Comparison of ENCODE assay signal across 35 mouse cellular contexts in genomic region chr11:103686706-103687105, GRCm38 (mm10). TPM values are rescaled to one million over a fixed set of nuclear protein-coding genes. Genes with fewer than 3 reads are reported as not detected.
DNase-seq lines count a peak whose midpoint lies in the region; ATAC-seq and TF ChIP-seq lines count a peak whose summit lies in the region.
"Had no signal": no experiment of that assay in that cellular context is flagged by ENCODE, and none has a peak within 500 bp of the region (broad histone marks: within the 10 kb centered on the region; RNA-seq: fewer than 3 reads in every experiment).

No protein-coding gene starts in this region.

- no peak overlapping the region for H3ac ChIP-seq in myocyte (ENCODE audit: control insufficient read depth, insufficient read length)

- H3K9ac ChIP-seq in kidney, embryonic 16.5 days (replicated peaks; ENCODE audit: low read length): no peak overlapping the region
- H3K9ac ChIP-seq: forebrain, embryonic 15.5 days; hindbrain, embryonic 14.5 days; limb, embryonic 12.5 days; midbrain, embryonic 13.5 days; neural tube, embryonic 12.5 days had no signal

- peaks cover 35% of the 10 kb centered on the region for H3K79me2 ChIP-seq in myocyte (ENCODE audit: control insufficient read depth, insufficient read depth)

- ATAC-seq in kidney, embryonic 16.5 days (ENCODE audit: low FRiP score, low TSS enrichment): no peak
- ATAC-seq in common myeloid progenitor, adult 5-6 weeks (replicated peaks; ENCODE audit: low read depth, poor library complexity, severe bottlenecking): peak; percentile 27
- ATAC-seq: forebrain, embryonic 15.5 days; midbrain, embryonic 13.5 days; Patski had no signal

- H3K4me1 ChIP-seq in kidney, embryonic 16.5 days (ENCODE audit: insufficient read depth, low read length): peaks cover 12% of the 10 kb centered on the region; the same call in 1 of the 2 replicates
- H3K4me1 ChIP-seq: limb, embryonic 12.5 days; neural tube, embryonic 12.5 days had no signal

- intact Hi-C loops in gastrocnemius, adult 2 months (cut with DNase I): no loop called here

- peaks cover 43% of the 10 kb centered on the region for H3K36me3 ChIP-seq in kidney, embryonic 16.5 days (ENCODE audit: insufficient read depth, low read length)
- peaks cover 28% of the 10 kb centered on the region for H3K36me3 ChIP-seq in myocyte (ENCODE audit: control insufficient read depth, insufficient read depth)

- peak overlapping the region; percentile 12; the same call in 1 of the 2 replicates for H3K27ac ChIP-seq in gastrocnemius, adult 2 months
- peak overlapping the region; percentile 61 for H3K27ac ChIP-seq in kidney, embryonic 16.5 days (ENCODE audit: low read length)
- H3K27ac ChIP-seq: hindbrain, embryonic 14.5 days; limb, embryonic 12.5 days; midbrain, embryonic 13.5 days; neural tube, embryonic 12.5 days had no signal

- H3K9me3 ChIP-seq in kidney, embryonic 16.5 days (ENCODE audit: low read length): no peaks in the 10 kb centered on the region
- H3K9me3 ChIP-seq: forebrain, embryonic 15.5 days; G1E; limb, embryonic 12.5 days; megakaryocyte, embryonic 14.5 days; midbrain, embryonic 13.5 days; neural tube, embryonic 12.5 days had no signal

- no peak for DNase-seq in gastrocnemius, adult 2 months
- no peak for DNase-seq in gastrocnemius, postnatal 25 days
- DNase-seq in kidney, adult 8-10 months: no peak
- no peak for DNase-seq in cerebellum, adult 11-12 months
- DNase-seq in layer of hippocampus, postnatal 25 days (ENCODE audit: extremely low spot score in 1 of 2, low spot score in 1 of 2): no peak
- DNase-seq: cerebellum, adult 2 months; cerebellum, postnatal 25 days; embryo, embryonic 11 days; kidney, postnatal 10 days; lung, adult 18-20 months; lung, postnatal 14 days; right cerebral cortex, postnatal 14 days; spleen, adult 18-20 months; thymus, postnatal 25 days had no signal

- no peak for TF ChIP-seq POLR2A in myocyte (IDR thresholded peaks at IDR 0.05; ENCODE audit: insufficient read length, low read depth)

- H3K4me3 ChIP-seq in gastrocnemius, adult 2 months: no peak overlapping the region
- H3K4me3 ChIP-seq in kidney, embryonic 16.5 days (ENCODE audit: low read length): no peak overlapping the region
- H3K4me3 ChIP-seq in myocyte: no peak overlapping the region
- H3K4me3 ChIP-seq: forebrain, embryonic 15.5 days; limb, embryonic 12.5 days; megakaryocyte, embryonic 14.5 days; midbrain, embryonic 13.5 days; neural tube, embryonic 12.5 days had no signal

- H3K27me3 ChIP-seq in kidney, embryonic 16.5 days (ENCODE audit: insufficient read depth, low read length): no peaks in the 10 kb centered on the region
- H3K27me3 ChIP-seq in myocyte (ENCODE audit: control insufficient read depth, insufficient read depth, insufficient read length): no peaks in the 10 kb centered on the region
- H3K27me3 ChIP-seq: CH12.LX; forebrain, embryonic 15.5 days; limb, embryonic 12.5 days; megakaryocyte, embryonic 14.5 days; midbrain, embryonic 13.5 days; neural tube, embryonic 12.5 days; Patski had no signal

- 62% methylated on average over 6 of the region's 6 CpGs for WGBS in kidney, embryonic 16.5 days

- no peak overlapping the region for H3K4me2 ChIP-seq in kidney, embryonic 16.5 days (replicated peaks; ENCODE audit: low read depth, low read length)
- peak overlapping the region; percentile 56 for H3K4me2 ChIP-seq in myocyte (ENCODE audit: low read depth)
- H3K4me2 ChIP-seq: forebrain, embryonic 15.5 days; hindbrain, embryonic 14.5 days; limb, embryonic 12.5 days; liver, embryonic 11.5 days; midbrain, embryonic 13.5 days; neural tube, embryonic 12.5 days had no signal

- no peak for TF ChIP-seq CTCF in gastrocnemius, adult 2 months (IDR thresholded peaks at IDR 0.05)

TF ChIP-seq in myocyte, 11 proteins besides CTCF, POLR2A, EP300 and RAD21:
- TF ChIP-seq MYOG (IDR thresholded peaks at IDR 0.05; ENCODE audit: control insufficient read depth in 1 of 3, insufficient read depth in 1 of 3, insufficient read length in 2 of 3, low read depth in 2 of 3) (peak in 1 of 3 experiments; percentile 43), MAX (IDR thresholded peaks at IDR 0.05; ENCODE audit: low read depth) (no peak), TCF3 (IDR thresholded peaks at IDR 0.05; ENCODE audit: insufficient read length, low read depth) (no peak), MYOD1 (IDR thresholded peaks at IDR 0.05; ENCODE audit: control insufficient read depth in 1 of 3, insufficient read length in 2 of 3, low read depth in 2 of 3) (peak in 2 of 3 experiments; percentile 44 to 73)

RNA-seq across cellular contexts. Expression of gene Gosr2, which starts 11.0 kb away (rescaled TPM):
- 10 to 100 TPM; 38.3 to 40.1 TPM for total RNA-seq in gastrocnemius, adult 2 months (2021)
- 10 to 100 TPM; 38.9 to 40.4 TPM for total RNA-seq in gastrocnemius, postnatal 25 days (2021)
- polyA plus RNA-seq in kidney, embryonic 16.5 days (2015; fragmentation: Nextera tagmentation; extraction: Ambion mirVana): 91.1 and 92.2 TPM in 2 replicates
- 35.9 and 42.9 TPM in 2 replicates for total RNA-seq in common myeloid progenitor, adult 5-6 weeks (2017)
- polyA plus RNA-seq in myocyte (2012; fragmentation: generic; extraction: Trizol): 73.9 TPM
- total RNA-seq in layer of hippocampus, postnatal 25 days (2021): 10 to 100 TPM; 68.3 to 71.6 TPM

RNA-seq across cellular contexts. Expression of gene Rprml, which starts 37.3 kb away (rescaled TPM):
- total RNA-seq in gastrocnemius, adult 2 months (2021): not detected
- not detected for total RNA-seq in gastrocnemius, postnatal 25 days (2021)
- polyA plus RNA-seq in kidney, embryonic 16.5 days (2015; fragmentation: Nextera tagmentation; extraction: Ambion mirVana): not detected in 2 replicates
- not detected in 2 replicates for total RNA-seq in common myeloid progenitor, adult 5-6 weeks (2017)
- polyA plus RNA-seq in myocyte (2012; fragmentation: generic; extraction: Trizol): 0.04 TPM
- 100 to 1,000 TPM; 117 to 122 TPM for total RNA-seq in layer of hippocampus, postnatal 25 days (2021)
- total RNA-seq: CH12.LX; G1E; heart, postnatal 25 days had no signal
- polyA plus RNA-seq: G1E; hindbrain, embryonic 14.5 days; intestine, embryonic 14.5 days; limb, embryonic 12.5 days; liver, embryonic 11.5 days; neural tube, embryonic 12.5 days; Patski had no signal

RNA-seq across cellular contexts. Expression of gene Lyzl6, which starts 48.0 kb away (rescaled TPM):
- total RNA-seq in gastrocnemius, adult 2 months (2021): not detected
- not detected for total RNA-seq in gastrocnemius, postnatal 25 days (2021)
- not detected in 2 replicates for polyA plus RNA-seq in kidney, embryonic 16.5 days (2015; fragmentation: Nextera tagmentation; extraction: Ambion mirVana)
- not detected in 2 replicates for total RNA-seq in common myeloid progenitor, adult 5-6 weeks (2017)
- polyA plus RNA-seq in myocyte (2012; fragmentation: generic; extraction: Trizol): not detected
- total RNA-seq in layer of hippocampus, postnatal 25 days (2021): not detected
- total RNA-seq: adrenal gland, adult 18-20 months; adrenal gland, postnatal 4 days; CH12.LX; G1E; gastrocnemius, postnatal 4 days; heart, postnatal 25 days; layer of hippocampus, adult 18-20 months; layer of hippocampus, postnatal 14 days; left cerebral cortex, postnatal 14 days had no signal
- polyA plus RNA-seq: cerebellum, adult 2 months; forebrain, embryonic 15.5 days; G1E; hindbrain, embryonic 14.5 days; intestine, embryonic 14.5 days; limb, embryonic 12.5 days; liver, embryonic 11.5 days; midbrain, embryonic 13.5 days; neural tube, embryonic 12.5 days; Patski had no signal

Comparison
In these comparisons a context has a peak if more than half of its experiments do, and no peak if none do; other contexts are left out.
1. RNA of gene Rprml, which starts 37.3 kb away (total RNA-seq): 117 to 122 TPM in layer of hippocampus, postnatal 25 days; not detected in gastrocnemius, postnatal 25 days, not detected in gastrocnemius, adult 2 months and not detected in common myeloid progenitor, adult 5-6 weeks; every median in the first group is over 10 times any median in the second.